Mouse (Mus musculus): ENCODE results near the gene Cdk14. TPM values are rescaled to one million over a fixed set of nuclear protein-coding genes. Genes with fewer than 3 reads are reported as not detected.

Cdk14 gene
- polyA plus RNA-seq, 1 experiment, result 48.5 TPM

DNA sequence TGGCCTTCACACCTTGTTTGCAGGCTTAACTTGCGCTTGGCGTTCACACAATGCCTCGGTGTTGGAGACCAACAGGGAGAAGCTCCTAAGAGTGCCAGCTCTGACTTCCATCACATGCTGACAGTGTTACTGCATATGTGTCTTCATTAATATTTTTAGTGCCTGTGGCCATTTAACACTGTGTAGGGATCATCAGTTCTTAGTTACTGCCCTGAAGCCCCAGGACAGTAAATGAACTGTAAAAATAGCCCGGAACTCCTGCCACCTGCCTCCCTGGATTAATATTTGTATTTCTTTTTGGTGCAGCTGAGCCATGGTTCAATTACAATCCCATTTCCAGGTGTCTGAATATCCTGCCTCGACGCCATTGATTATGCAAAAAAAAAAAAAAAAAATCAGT, 387.3 kb downstream of the Cdk14 start:
- Histone ChIP-seq H3K4me1 (ENCODE audit: control insufficient read depth, insufficient read depth, low read length) (no peaks in the 10 kb centered on the region; the same call in 1 of the 2 replicates), H3K27ac (ENCODE audit: insufficient read depth, low read length) (no peak overlapping the region), H3K27me3 (ENCODE audit: control insufficient read depth, insufficient read depth, low read length) (no peaks in the 10 kb centered on the region), H3K4me3 (replicated peaks; ENCODE audit: insufficient read depth, low read depth, low read length) (no peak overlapping the region)
- WGBS, result 9% methylated on average over 6 of the region's 6 CpGs
- no peak for TF ChIP-seq POLR2A (IDR thresholded peaks at IDR 0.05; ENCODE audit: borderline replicate concordance, insufficient read depth, low read length)
- no peak for TF ChIP-seq CTCF (IDR thresholded peaks at IDR 0.05; ENCODE audit: borderline replicate concordance, insufficient read depth, low read depth, low read length)
- no peak for DNase-seq

DNA sequence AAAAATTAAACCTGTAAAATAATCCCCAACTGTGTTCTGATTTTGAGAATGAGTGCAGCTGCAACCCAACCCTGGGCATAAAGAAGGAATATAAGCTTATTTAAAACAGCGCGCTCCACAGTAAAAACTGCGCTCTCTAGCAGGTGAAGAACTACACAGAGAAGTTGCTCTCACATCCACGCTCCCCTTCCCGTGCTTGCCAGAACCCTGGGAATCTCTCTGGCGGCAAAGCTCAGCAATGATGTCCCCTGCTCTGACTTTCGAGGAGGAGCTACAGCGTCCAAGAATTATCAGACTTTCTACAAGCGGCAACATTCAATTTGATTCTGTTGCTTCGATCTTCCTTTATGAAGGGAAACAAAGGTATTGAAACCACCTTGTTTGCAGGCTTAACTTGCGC, 387.7 kb downstream of the Cdk14 start:
- Histone ChIP-seq H3K27ac (ENCODE audit: insufficient read depth, low read length) (no peak overlapping the region), H3K4me1 (ENCODE audit: control insufficient read depth, insufficient read depth, low read length) (no peaks in the 10 kb centered on the region; the same call in 1 of the 2 replicates), H3K4me3 (replicated peaks; ENCODE audit: insufficient read depth, low read depth, low read length) (no peak overlapping the region), H3K27me3 (ENCODE audit: control insufficient read depth, insufficient read depth, low read length) (no peaks in the 10 kb centered on the region)
- 30% methylated on average over 11 of the region's 11 CpGs for WGBS
- TF ChIP-seq CTCF (IDR thresholded peaks at IDR 0.05; ENCODE audit: borderline replicate concordance, insufficient read depth, low read depth, low read length) (no peak), POLR2A (IDR thresholded peaks at IDR 0.05; ENCODE audit: borderline replicate concordance, insufficient read depth, low read length) (no peak)
- DNase-seq, result no peak

DNA sequence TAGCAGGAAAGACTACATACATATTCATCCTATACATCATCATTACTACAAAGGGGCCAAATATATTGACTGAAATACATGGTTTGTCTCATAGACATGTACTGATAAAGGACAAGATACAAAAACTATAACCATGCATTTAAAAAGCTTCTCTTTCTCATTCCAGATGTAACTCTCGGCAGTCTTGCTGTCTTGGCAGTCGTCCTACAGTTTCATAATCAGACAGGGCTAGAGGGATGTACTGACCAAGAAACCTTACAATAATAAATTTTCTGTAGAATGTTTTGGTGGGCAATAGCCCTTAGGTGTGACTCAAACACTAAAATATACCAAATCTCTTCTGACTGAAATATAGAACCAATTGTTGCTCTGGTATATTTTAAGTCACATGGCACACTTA, 389.7 kb downstream of the Cdk14 start:
- Histone ChIP-seq H3K27ac (ENCODE audit: insufficient read depth, low read length) (no peak overlapping the region), H3K27me3 (ENCODE audit: control insufficient read depth, insufficient read depth, low read length) (no peaks in the 10 kb centered on the region), H3K4me3 (replicated peaks; ENCODE audit: insufficient read depth, low read depth, low read length) (no peak overlapping the region), H3K4me1 (ENCODE audit: control insufficient read depth, insufficient read depth, low read length) (no peaks in the 10 kb centered on the region; the same call in 1 of the 2 replicates)
- TF ChIP-seq CTCF (IDR thresholded peaks at IDR 0.05; ENCODE audit: borderline replicate concordance, insufficient read depth, low read depth, low read length) (no peak), POLR2A (IDR thresholded peaks at IDR 0.05; ENCODE audit: borderline replicate concordance, insufficient read depth, low read length) (no peak)
- no peak for DNase-seq
- WGBS, result 83% methylated on average over 2 of the region's 2 CpGs

DNA sequence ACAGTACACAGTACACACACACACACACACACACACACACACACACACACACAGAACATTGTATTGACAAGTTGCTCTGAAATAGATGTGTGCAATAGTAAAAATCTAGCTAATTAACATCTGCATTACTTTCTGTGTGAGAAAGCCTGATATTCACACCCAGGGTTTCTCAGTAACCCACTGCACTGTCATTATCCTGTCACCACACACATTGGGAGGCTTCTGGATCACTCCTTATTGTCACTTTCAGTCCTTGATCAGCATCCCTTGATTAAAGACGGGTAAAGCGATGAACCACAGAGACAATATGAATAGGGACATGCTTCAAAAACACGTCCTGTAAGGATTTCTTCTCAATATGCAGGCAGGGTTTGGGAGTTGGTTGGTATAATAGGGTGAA, 401.2 kb downstream of the Cdk14 start:
- DNase-seq, result no peak
- 90% methylated on average over 3 of the region's 3 CpGs for WGBS
- H3K27me3 ChIP-seq (ENCODE audit: control insufficient read depth, insufficient read depth, low read length), result no peaks in the 10 kb centered on the region

DNA sequence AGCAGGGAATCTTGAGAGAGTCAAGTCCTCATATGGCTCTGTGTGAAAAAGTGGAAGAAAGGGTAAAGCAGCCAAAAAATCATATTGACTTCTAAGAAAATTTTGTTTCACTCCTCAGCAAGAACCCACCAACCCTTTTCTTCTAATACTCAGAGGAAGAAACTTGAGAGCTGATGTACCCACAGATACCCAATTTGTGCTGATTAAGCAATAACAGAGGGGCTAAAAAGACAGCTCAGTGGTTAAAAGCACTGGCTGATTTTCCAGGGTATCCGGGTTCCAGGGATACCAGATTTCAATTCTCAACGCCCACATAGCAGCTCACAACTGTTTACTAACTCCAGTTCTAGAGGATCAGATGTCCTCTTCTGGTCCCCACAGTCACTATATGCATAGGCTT, 401.9 kb downstream of the Cdk14 start:
- Histone ChIP-seq H3K27ac (ENCODE audit: insufficient read depth, low read length) (no peak overlapping the region), H3K4me3 (replicated peaks; ENCODE audit: insufficient read depth, low read depth, low read length) (no peak overlapping the region), H3K4me1 (ENCODE audit: control insufficient read depth, insufficient read depth, low read length) (no peaks in the 10 kb centered on the region), H3K27me3 (ENCODE audit: control insufficient read depth, insufficient read depth, low read length) (no peaks in the 10 kb centered on the region)
- TF ChIP-seq CTCF (IDR thresholded peaks at IDR 0.05; ENCODE audit: borderline replicate concordance, insufficient read depth, low read depth, low read length), result no peak
- TF ChIP-seq POLR2A (IDR thresholded peaks at IDR 0.05; ENCODE audit: borderline replicate concordance, insufficient read depth, low read length), result no peak
- 84% methylated on average over 2 of the region's 2 CpGs for WGBS
- no peak for DNase-seq

More for the DNA sequence above, 401.2 kb downstream of the Cdk14 start:
- Histone ChIP-seq H3K4me3 (replicated peaks; ENCODE audit: insufficient read depth, low read depth, low read length) (no peak overlapping the region), H3K4me1 (ENCODE audit: control insufficient read depth, insufficient read depth, low read length) (no peaks in the 10 kb centered on the region), H3K27ac (ENCODE audit: insufficient read depth, low read length) (no peak overlapping the region)
- no peak for TF ChIP-seq POLR2A (IDR thresholded peaks at IDR 0.05; ENCODE audit: borderline replicate concordance, insufficient read depth, low read length)
- no peak for TF ChIP-seq CTCF (IDR thresholded peaks at IDR 0.05; ENCODE audit: borderline replicate concordance, insufficient read depth, low read depth, low read length)

DNA sequence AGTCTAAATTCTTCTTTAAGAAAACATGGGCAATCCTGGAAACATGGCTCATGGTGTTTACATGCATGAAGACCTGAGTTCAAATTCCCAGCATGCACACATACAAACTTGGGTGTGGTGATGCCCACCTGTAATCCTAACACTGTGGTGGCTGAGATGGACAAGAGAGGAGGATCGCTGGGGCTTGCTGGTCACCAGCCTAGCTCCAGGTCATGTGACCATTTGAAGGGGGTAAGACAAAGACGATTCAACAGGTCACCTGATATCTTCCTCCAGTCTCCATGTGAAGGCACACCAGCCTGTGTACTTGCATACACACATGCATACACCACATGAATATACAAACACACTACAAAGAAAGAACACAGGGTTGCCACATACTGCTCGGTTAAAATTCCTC, 406.3 kb downstream of the Cdk14 start:
- Histone ChIP-seq H3K27me3 (ENCODE audit: control insufficient read depth, insufficient read depth, low read length) (no peaks in the 10 kb centered on the region; the same call in 1 of the 2 replicates), H3K4me1 (ENCODE audit: control insufficient read depth, insufficient read depth, low read length) (no peaks in the 10 kb centered on the region), H3K27ac (ENCODE audit: insufficient read depth, low read length) (no peak overlapping the region), H3K4me3 (replicated peaks; ENCODE audit: insufficient read depth, low read depth, low read length) (no peak overlapping the region)
- 92% methylated on average over 3 of the region's 3 CpGs for WGBS
- no peak for DNase-seq
- TF ChIP-seq CTCF (IDR thresholded peaks at IDR 0.05; ENCODE audit: borderline replicate concordance, insufficient read depth, low read depth, low read length) (no peak), POLR2A (IDR thresholded peaks at IDR 0.05; ENCODE audit: borderline replicate concordance, insufficient read depth, low read length) (no peak)

DNA sequence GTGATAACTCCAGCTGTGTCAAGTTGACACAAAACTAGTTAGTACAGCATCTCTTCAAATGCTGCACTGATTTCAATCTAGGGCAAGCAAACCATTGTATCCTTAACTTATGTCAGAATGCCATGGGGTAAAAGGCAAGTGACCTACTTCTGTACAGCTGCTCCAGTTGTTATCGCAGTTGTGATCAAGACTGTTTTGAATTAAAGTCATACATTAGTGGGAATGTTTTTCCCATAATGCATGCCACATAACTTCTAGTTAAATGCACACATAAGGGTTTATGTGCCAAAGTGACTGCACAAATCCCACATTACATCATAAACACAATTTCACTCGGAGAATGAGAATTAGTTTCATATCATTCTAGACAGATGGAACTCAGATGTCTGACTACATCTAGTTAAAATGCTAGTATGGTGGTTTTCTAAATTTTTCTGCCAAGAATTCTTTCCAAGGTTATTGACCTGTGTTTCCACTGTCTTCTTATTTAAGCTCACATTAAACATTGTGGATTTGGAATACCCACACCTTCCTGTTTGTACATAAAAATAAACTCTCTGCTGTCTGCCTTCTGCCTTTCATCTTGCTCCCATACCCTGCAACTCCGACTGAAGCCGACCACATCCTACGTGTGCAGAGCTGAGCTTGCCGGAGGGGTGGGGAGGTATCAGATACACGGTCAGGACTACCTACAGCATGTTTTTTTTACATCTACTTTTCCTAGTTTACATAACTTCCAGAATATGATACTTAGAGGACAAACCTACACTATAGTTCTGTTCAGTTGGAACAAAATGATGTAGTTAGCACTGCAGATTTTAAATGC, 407.4 kb downstream of the Cdk14 start:
- Histone ChIP-seq H3K27ac (ENCODE audit: insufficient read depth, low read length) (no peak overlapping the region), H3K4me3 (replicated peaks; ENCODE audit: insufficient read depth, low read depth, low read length) (no peak overlapping the region), H3K27me3 (ENCODE audit: control insufficient read depth, insufficient read depth, low read length) (no peaks in the 10 kb centered on the region; the same call in 1 of the 2 replicates), H3K4me1 (ENCODE audit: control insufficient read depth, insufficient read depth, low read length) (no peaks in the 10 kb centered on the region)
- TF ChIP-seq POLR2A (IDR thresholded peaks at IDR 0.05; ENCODE audit: borderline replicate concordance, insufficient read depth, low read length), result no peak
- no peak for TF ChIP-seq CTCF (IDR thresholded peaks at IDR 0.05; ENCODE audit: borderline replicate concordance, insufficient read depth, low read depth, low read length)
- DNase-seq, result no peak
- 86% methylated on average over 7 of the region's 7 CpGs for WGBS

DNA sequence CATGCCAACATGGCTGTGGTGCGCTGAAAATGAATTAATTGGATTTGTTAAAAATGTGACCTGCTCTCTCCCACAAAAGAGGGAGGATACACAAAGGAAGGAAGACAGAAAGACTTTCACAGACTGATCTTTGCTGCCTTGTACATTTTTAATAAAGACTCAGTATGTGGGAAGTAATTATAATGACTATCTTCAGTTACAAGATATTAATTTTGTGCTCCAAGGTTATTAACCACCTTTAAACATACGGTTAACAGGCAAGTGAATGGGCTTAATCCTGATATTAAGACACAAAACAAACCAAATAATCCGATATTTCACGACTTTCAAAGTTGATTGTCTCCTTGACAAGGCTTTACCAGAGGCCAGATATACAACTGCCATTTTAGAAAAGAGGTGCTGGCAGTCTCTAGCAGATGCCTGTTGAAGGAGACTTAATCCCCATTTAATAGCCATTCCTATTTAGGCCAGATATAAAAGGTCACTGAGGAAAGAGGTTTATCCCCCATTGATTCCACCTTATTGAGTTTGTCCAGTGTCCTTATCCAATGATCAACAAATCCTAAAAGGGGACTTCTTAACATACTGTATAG, 411.9 kb downstream of the Cdk14 start:
- H3K4me3 ChIP-seq (replicated peaks; ENCODE audit: insufficient read depth, low read depth, low read length), result no peak overlapping the region
- 90% methylated on average over 4 of the region's 4 CpGs for WGBS
- H3K27ac ChIP-seq (ENCODE audit: insufficient read depth, low read length), result no peak overlapping the region
- DNase-seq, result no peak
- H3K27me3 ChIP-seq (ENCODE audit: control insufficient read depth, insufficient read depth, low read length), result no peaks in the 10 kb centered on the region; the same call in 1 of the 2 replicates
- no peak for TF ChIP-seq POLR2A (IDR thresholded peaks at IDR 0.05; ENCODE audit: borderline replicate concordance, insufficient read depth, low read length)
- no peaks in the 10 kb centered on the region for H3K4me1 ChIP-seq (ENCODE audit: control insufficient read depth, insufficient read depth, low read length)

Measured in cerebellum, adult 2 months (tissue).